Mouse (Mus musculus) hindbrain, embryonic 14.5 days (tissue): ENCODE data around the gene Snca. TPM values are rescaled to one million over a fixed set of nuclear protein-coding genes. Genes with fewer than 3 reads are reported as not detected.

Source experiments
- ATAC-seq: fragments of 200-750 bp; cut with Nextera tagmentation; 2 replicates; pipeline ENCODE4 v1.8.0; 2017; ENCODE audit warnings: moderate number of reproducible peaks, mild to moderate bottlenecking, moderate TSS enrichment, moderate library complexity; ENCODE audit not compliant: low FRiP score
- DNase-seq: peaks from one replicate; pipeline ENCODE4 v3.0.0-alpha.2; 2015; ENCODE audit warnings: low spot score
- H3K27ac ChIP-seq: fragments of 300-500 bp; sonication (generic); 2 replicates; pipeline ENCODE4 v1.5.1; 2014; ENCODE audit warnings: mild to moderate bottlenecking, moderate library complexity
- H3K27me3 ChIP-seq: fragments of 300-500 bp; sonication (generic); 2 replicates; pipeline ENCODE4 v1.6.1; 2014; ENCODE audit warnings: mild to moderate bottlenecking, low read length, mixed read lengths; ENCODE audit not compliant: control insufficient read depth, insufficient read depth
- H3K36me3 ChIP-seq: fragments of 300-500 bp; sonication (generic); replicated peaks from 2 replicates; pipeline ENCODE4 v1.6.1; 2014; ENCODE audit not compliant: control insufficient read depth, insufficient read depth
- H3K4me1 ChIP-seq: fragments of 300-500 bp; sonication (generic); replicated peaks from 2 replicates; pipeline ENCODE4 v1.6.1; 2014; ENCODE audit warnings: antibody characterized with exemption, low read length, mixed read lengths; ENCODE audit not compliant: control insufficient read depth, insufficient read depth
- H3K4me2 ChIP-seq: fragments of 300-500 bp; sonication (generic); replicated peaks from 2 replicates; pipeline ENCODE4 v1.6.1; 2014; ENCODE audit warnings: mild to moderate bottlenecking, moderate library complexity
- H3K4me3 ChIP-seq: fragments of 300-500 bp; sonication (generic); replicated peaks from 2 replicates; pipeline ENCODE4 v1.5.1; 2014; ENCODE audit warnings: mild to moderate bottlenecking, low read length
- H3K9ac ChIP-seq: fragments of 300-500 bp; sonication (generic); 2 replicates; pipeline ENCODE4 v1.6.1; 2014
- H3K9me3 ChIP-seq: fragments of 300-500 bp; sonication (generic); 2 replicates; pipeline ENCODE4 v1.6.1; 2016; ENCODE audit warnings: low read length; ENCODE audit not compliant: control insufficient read depth
- WGBS: fragments of 180-500 bp; shearing (Covaris S2); extraction: QIAGEN DNeasy Blood & Tissue Kit; methylation state at CpG from one replicate; pipeline ENCODE4 v1.1.7; 2014; 5-methylcytosine and 5-hydroxymethylcytosine counted together
- polyA plus RNA-seq: library from polyadenylated mRNA; unstranded; fragments of >200 nt; fragmentation: Nextera tagmentation; extraction: Ambion mirVana; gene quantifications from 2 replicates; pipeline ENCODE4 v1.2.1, GENCODE M21; 2014

Gene Snca
- polyA plus RNA-seq, 1 experiment from 2014 or later = 235 TPM

DNA sequence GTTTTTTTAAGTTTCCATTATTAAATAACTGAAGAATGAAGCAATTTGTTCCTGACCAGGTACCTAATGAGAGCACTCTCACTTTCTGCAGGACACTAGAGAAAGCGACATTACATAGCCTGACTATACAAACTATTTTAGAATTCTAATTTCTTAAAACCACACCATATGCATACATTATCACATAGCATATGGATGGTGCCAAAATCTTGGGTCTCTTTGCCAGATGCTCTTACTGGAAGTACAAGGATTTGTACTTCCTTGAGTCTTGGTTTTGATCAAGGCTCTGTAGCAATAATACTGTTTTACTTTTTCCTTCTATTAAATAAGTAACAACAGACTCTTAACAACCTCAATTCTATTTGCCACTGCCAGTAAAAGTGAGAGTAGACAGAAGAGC lies 31.4 kb downstream of the Snca start:
- Histone ChIP-seq H3K4me1 (no peaks in the 10 kb centered on the region), H3K9ac (no peak overlapping the region), H3K9me3 (no peaks in the 10 kb centered on the region), H3K36me3 (no peaks in the 10 kb centered on the region), H3K27me3 (no peaks in the 10 kb centered on the region), H3K27ac (no peak overlapping the region), H3K4me3 (no peak overlapping the region), H3K4me2 (no peak overlapping the region)
- DNase-seq (no peak), ATAC-seq (no peak)
- WGBS = 98% methylated on average over 1 of the region's 1 CpGs

DNA sequence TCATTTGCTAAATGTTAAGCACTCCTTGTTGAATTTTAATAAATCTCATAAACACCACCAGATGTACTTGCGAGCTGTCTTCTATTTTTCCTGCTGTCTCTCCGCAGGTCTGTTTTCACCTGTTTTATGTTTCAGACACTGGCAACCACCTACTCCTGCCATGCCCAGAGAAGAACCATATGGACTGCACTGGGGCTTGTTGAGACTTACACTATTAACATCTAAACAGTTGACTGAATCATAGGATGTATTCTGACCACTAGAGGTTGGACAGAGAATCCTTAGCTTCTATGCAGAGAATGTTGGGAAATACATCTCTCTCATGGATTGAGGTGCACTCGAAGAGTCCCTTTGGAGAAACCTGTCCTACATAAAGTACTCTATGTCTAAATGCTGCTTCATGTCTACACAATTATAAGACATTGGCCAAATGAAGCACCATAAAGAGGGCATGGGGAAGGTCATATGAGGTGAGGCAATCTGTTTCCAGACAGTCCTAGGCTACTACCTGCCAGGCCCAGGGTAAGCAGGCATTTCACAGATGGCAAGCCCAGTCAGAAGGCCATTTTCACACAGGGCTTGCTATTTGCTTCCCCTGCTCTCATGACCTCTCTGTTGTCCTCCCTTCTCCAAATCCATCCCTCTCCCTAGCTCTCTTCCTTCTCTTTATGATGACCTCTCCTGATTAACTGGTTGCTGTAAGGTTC lies 35.8 kb downstream of the Snca start:
- Histone ChIP-seq H3K4me2 (no peak overlapping the region), H3K9ac (no peak overlapping the region), H3K4me1 (no peaks in the 10 kb centered on the region), H3K27me3 (no peaks in the 10 kb centered on the region), H3K9me3 (no peaks in the 10 kb centered on the region), H3K36me3 (no peaks in the 10 kb centered on the region), H3K27ac (no peak overlapping the region), H3K4me3 (no peak overlapping the region)
- no peak for ATAC-seq
- WGBS = 94% methylated on average over 3 of the region's 3 CpGs
- no peak for DNase-seq

DNA sequence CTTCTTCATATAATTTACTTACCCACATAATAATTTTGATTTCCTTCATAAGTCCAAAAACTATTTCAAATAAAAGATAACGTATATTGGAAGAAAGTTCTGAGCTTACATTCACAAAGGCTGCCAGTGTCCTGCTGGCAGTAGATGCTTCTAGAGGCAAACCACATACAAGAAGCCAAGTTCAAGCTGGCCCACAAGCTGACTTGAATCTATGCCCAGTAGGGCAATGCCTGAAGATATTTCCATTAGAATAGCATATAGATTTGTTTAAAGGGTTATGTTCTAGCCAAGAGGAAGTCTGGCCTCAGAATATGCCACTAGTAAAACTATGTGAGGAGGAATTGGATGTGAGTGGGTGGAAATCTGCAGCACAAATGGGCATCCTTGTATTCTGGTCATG lies 42.7 kb downstream of the Snca start:
- no peaks in the 10 kb centered on the region for H3K4me1 ChIP-seq
- DNase-seq = no peak
- H3K27ac ChIP-seq = no peak overlapping the region
- H3K9me3 ChIP-seq = no peaks in the 10 kb centered on the region
- H3K4me2 ChIP-seq = no peak overlapping the region
- H3K9ac ChIP-seq = no peak overlapping the region
- no peaks in the 10 kb centered on the region for H3K27me3 ChIP-seq
- no peak for ATAC-seq
- no peaks in the 10 kb centered on the region for H3K36me3 ChIP-seq
- 83% methylated on average over 1 of the region's 1 CpGs for WGBS
- no peak overlapping the region for H3K4me3 ChIP-seq

DNA sequence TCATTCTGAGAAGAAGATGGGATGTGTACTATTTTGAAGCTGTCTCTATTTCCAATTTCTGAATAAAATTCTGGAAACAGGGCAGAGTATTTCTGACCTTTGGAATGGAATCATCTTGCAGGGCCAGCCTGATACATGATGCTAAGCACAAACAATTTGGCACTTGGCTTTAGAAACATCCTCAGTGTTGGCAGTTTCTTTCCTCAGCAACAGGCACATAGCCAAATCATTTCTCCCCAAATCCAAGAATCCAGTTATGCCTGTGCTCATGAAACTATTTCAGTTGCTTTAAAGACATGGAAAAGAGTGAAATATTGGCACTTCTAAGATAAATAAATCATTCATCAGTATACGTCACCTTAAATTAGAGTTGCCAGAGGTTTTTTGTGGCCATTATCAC lies 57.8 kb downstream of the Snca start:
- 89% methylated on average over 1 of the region's 1 CpGs for WGBS
- no peaks in the 10 kb centered on the region for H3K36me3 ChIP-seq
- DNase-seq (no peak), ATAC-seq (no peak)
- no peak overlapping the region for H3K9ac ChIP-seq
- no peaks in the 10 kb centered on the region for H3K27me3 ChIP-seq
- H3K9me3 ChIP-seq = no peaks in the 10 kb centered on the region
- no peaks in the 10 kb centered on the region for H3K4me1 ChIP-seq
- H3K4me2 ChIP-seq = no peak overlapping the region
- H3K4me3 ChIP-seq = no peak overlapping the region
- H3K27ac ChIP-seq = no peak overlapping the region

DNA sequence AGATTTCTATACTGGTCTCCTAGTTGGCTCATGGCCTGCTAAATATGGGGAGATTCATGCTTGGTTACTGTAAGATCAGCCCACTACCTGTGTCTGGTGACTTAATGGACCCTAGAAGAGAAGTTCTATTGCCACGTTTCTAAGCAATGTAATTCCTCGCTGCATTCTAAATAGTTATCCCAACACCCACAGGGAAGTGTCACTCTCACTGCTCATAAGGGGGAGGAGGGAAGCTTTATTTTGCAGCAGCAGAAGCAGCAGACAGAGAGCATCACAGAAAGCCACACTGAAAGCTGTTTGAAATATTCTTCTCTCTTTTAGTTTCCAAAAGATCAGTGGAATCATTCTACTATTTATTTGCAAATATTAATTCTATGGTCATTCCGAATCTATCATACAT lies 64.0 kb downstream of the Snca start:
- WGBS = 67% methylated on average over 3 of the region's 3 CpGs
- H3K27ac ChIP-seq = no peak overlapping the region
- no peaks in the 10 kb centered on the region; the same call in 1 of the 2 replicates for H3K4me1 ChIP-seq
- ATAC-seq (no peak), DNase-seq (no peak)
- H3K4me2 ChIP-seq = no peak overlapping the region
- H3K9me3 ChIP-seq = no peaks in the 10 kb centered on the region
- H3K4me3 ChIP-seq = no peak overlapping the region
- H3K36me3 ChIP-seq = no peaks in the 10 kb centered on the region
- no peaks in the 10 kb centered on the region for H3K27me3 ChIP-seq
- H3K9ac ChIP-seq = no peak overlapping the region

GRCm38 (mm10) chr6:60762864-60763263 lies 66.8 kb downstream of the Snca start:
- no peak overlapping the region for H3K4me2 ChIP-seq
- WGBS = 87% methylated on average over 4 of the region's 4 CpGs
- no peaks in the 10 kb centered on the region for H3K9me3 ChIP-seq
- no peaks in the 10 kb centered on the region for H3K27me3 ChIP-seq
- no peak for DNase-seq
- H3K4me3 ChIP-seq = no peak overlapping the region
- H3K36me3 ChIP-seq = no peaks in the 10 kb centered on the region
- no peak overlapping the region for H3K9ac ChIP-seq
- ATAC-seq = no peak
- H3K4me1 ChIP-seq = no peaks in the 10 kb centered on the region; the same call in 1 of the 2 replicates
- no peak overlapping the region for H3K27ac ChIP-seq

GRCm38 (mm10) chr6:60761710-60762109 lies 67.9 kb downstream of the Snca start:
- Histone ChIP-seq H3K27me3 (no peaks in the 10 kb centered on the region), H3K27ac (no peak overlapping the region), H3K9ac (no peak overlapping the region), H3K4me2 (no peak overlapping the region), H3K4me3 (no peak overlapping the region), H3K9me3 (no peaks in the 10 kb centered on the region), H3K4me1 (no peaks in the 10 kb centered on the region; the same call in 1 of the 2 replicates), H3K36me3 (no peaks in the 10 kb centered on the region)
- DNase-seq (no peak), ATAC-seq (peak; percentile 31; the same call in 1 of the 2 replicates)
- 56% methylated on average over 2 of the region's 2 CpGs for WGBS

DNA sequence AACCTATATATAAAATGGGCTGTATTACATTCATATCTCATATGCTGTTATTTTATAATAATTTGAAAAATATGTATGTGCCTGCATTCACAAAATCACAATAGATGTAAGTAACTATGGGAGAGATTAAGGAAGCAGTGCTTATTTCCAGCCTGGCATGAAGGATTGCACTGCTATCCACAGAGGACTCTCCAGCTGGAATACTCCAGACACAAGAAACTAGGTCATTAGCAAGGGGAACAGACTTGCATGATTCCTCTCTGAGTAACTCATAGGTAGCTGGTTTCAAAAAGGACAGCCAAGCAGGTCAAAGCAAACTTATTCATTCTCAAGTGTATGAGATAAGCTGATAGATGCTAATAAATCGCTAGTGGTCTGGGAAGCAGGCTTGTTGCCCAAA lies 74.7 kb downstream of the Snca start:
- no peak for DNase-seq
- Histone ChIP-seq H3K4me1 (no peaks in the 10 kb centered on the region), H3K36me3 (no peaks in the 10 kb centered on the region), H3K27me3 (no peaks in the 10 kb centered on the region), H3K4me3 (no peak overlapping the region), H3K27ac (no peak overlapping the region), H3K9ac (no peak overlapping the region), H3K9me3 (no peaks in the 10 kb centered on the region), H3K4me2 (no peak overlapping the region)
- WGBS = 95% methylated on average over 1 of the region's 1 CpGs
- no peak for ATAC-seq

DNA sequence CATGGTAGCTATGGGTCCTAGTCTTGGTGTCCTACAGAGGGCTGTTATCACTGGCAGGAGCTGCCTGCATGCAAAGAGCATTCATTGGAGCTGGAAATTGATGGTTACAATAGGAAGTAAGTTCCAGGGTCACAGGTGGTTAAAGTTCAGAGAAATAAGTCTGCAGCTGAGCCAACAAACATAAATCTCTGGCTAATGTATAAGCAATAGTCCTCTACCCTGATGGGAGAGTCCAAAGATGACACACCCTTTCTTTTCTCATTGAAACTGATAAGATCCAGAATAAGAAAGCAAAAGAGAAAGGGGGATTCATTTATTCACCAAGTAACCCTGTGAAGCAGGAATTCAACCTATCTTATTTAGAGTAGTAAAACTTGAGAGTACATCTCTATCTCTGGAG lies 83.7 kb downstream of the Snca start:
- DNase-seq = no peak
- H3K9me3 ChIP-seq = no peaks in the 10 kb centered on the region

More for the DNA sequence above, 83.7 kb downstream of the Snca start:
- Histone ChIP-seq H3K36me3 (no peaks in the 10 kb centered on the region), H3K4me2 (no peak overlapping the region), H3K4me3 (no peak overlapping the region), H3K4me1 (no peaks in the 10 kb centered on the region), H3K27me3 (no peaks in the 10 kb centered on the region), H3K27ac (no peak overlapping the region), H3K9ac (no peak overlapping the region)
- ATAC-seq = no peak
